Mouse (Mus musculus) adrenal gland, postnatal 10 days (tissue): ENCODE data around the gene Plac8. TPM values are rescaled to one million over a fixed set of nuclear protein-coding genes. Genes with fewer than 3 reads are reported as not detected.

ENCODE experiments used
- DNase-seq: peaks from one replicate; pipeline ENCODE4 v3.0.0; 2021; ENCODE audit warnings: mixed read lengths
- long read RNA-seq, 2 experiments: library from polyadenylated mRNA; stranded (forward); transcript quantifications; one replicate each; pipeline ENCODE4 v2.0.0; 2021
- total RNA-seq, 2 experiments: library from RNA; stranded (reverse); gene quantifications; 2 replicates each; pipeline ENCODE4 v1.2.3; 2021

Gene Plac8
- 10 to 100 TPM; 11.4 to 12.4 TPM for total RNA-seq
- long read RNA-seq, experiment 1, transcript Plac8-201 (5 exons, 744 nt), result major isoform, 6 of 9 reads
- long read RNA-seq, experiment 1, partial matches to known transcripts, result 3 of 9 reads
- long read RNA-seq, experiment 1, other reads (novel, unspliced or antisense), result 0 of 9 reads
- long read RNA-seq, experiment 2, transcript Plac8-201 (5 exons, 744 nt), result major isoform, 5 of 6 reads
- long read RNA-seq, experiment 2, partial matches to known transcripts, result 0 of 6 reads
- long read RNA-seq, experiment 2, other reads (novel, unspliced or antisense), result 1 of 6 reads

DNA sequence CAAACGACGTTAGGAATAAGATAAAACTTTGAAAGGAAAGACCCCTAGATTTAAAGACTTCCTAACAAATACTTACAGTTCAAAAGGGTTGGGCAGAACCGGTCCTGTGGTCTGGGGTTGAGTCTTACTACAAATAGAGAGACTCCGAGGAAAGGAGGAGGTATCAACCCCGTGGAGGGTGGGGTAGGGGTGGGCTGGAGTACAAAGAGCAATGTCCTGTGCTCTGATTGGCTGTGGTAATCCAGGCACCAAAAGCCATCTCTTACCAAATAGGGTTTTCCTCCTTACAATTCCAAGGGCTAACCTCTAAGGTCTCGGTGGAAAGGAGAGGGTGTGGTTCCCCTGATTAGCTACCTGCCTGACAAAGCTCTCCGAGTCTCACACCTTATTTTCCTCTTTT, at the start of gene Plac8:
Plac8 (minus strand) TSS at position 177 of the 400 bp plus-strand sequence.
- DNase-seq, result no peak

DNA sequence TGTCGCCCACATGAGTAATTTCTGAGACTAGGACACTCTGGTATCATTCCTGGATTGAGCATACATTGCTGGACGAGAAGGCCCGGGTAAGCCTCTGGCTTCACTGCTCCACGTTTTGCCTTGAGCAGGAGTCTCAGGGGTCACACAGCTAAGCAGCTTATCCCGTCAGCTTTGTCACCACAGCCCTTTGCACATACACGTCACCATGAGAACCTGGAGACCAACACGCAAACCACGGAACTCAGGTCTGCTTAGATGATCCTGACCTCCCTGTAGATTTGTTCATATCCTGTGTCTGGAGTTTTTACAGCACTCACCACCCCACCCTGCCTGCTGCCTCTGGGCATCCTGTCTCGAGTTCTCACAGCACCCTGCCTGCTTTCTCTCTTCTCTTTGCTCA, 48.9 kb upstream of the Plac8 start:
- DNase-seq, result no peak

DNA sequence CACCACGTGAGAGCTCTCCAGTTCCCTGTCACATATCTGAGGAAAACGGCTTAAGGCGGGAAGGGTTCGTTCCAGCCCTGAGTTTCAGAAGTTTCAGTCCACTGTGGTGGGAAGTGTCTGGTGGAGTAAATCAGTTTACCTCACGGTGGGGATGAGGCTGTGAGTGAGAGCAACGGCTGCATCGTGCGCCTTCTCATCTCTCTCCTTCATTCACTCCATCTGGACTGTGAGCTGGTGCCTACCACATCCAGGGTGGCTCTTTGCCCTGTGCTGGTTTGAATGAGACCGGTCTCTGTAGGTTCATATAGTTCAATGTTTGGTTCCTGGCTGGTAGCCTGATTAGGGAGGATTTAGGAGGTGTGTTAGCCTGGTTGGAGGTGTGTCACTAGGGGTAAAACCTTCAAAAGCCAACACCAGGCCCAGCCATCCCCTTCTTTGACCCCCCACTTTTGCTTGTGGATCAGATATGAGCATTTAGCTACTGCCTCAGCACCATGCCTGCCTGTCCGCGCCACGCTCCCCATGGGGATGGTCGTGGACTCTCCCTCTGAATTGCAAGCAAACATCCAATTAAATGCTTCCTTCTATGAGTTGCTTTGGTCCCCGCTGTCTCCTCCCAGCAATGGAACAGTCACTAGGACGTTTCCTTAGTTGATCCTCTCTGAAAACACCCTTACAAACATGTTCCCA, 47.7 kb upstream of the Plac8 start:
- DNase-seq, result no peak

DNA sequence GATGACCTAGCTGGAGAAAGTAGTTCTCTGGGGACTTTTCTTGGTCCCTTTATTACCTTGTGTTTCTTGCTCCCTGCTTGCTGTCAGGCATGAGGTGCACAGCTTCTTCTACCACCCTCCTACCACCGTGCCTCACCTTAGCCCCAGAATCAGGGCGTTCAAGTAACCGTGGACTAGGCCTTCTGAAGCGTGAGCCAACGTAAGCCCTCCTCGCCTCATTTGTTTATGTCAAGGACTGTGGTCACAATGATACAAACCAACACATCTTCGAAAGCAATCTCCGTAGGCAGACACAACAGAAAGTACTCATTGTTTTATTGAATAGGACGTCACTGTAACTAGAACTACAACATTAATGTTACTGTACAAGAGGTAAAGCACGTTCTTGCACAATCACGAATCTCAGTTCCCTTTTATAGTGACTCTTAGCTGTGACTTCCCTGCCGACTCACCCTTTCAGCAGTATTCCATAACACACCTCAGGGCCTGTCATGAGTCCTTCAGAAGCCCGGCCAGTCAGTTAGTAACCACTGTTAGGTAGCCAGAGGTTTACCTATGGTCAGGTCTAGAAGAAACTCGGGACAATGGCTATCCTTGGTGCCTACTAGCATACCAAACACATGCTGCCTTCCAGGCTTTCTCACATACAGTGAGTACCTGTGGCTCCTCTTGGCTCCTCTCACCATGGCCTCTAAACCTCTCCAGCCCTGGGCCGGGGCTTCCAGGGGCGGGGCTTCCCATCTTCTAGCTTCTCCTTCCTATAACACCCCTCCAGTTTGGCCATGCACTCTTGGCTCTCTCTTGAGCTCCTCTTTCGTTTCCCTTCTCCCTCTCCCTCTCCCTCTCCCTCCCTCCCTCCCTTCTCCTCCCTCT, 42.1 kb upstream of the Plac8 start:
- no peak for DNase-seq

DNA sequence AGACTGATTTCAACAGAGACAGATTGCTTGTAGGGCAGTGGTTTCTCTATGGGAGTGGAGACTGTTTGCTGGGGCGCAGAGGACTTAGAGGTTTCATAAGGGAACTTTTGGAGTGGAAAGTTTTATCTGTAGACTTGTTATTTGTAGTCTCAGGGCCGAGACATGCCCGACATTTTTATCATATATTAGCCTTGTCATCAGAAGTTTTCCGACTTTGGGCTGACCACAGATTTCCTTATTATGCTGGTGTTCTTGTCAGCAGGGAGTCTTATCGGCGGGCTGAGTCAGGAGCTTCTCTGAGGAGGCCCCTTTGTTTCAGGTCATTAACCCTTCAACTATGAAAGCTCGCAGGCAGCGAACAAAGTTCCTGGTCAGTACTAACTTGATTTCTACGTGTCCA, 35.8 kb upstream of the Plac8 start:
- no peak for DNase-seq

DNA sequence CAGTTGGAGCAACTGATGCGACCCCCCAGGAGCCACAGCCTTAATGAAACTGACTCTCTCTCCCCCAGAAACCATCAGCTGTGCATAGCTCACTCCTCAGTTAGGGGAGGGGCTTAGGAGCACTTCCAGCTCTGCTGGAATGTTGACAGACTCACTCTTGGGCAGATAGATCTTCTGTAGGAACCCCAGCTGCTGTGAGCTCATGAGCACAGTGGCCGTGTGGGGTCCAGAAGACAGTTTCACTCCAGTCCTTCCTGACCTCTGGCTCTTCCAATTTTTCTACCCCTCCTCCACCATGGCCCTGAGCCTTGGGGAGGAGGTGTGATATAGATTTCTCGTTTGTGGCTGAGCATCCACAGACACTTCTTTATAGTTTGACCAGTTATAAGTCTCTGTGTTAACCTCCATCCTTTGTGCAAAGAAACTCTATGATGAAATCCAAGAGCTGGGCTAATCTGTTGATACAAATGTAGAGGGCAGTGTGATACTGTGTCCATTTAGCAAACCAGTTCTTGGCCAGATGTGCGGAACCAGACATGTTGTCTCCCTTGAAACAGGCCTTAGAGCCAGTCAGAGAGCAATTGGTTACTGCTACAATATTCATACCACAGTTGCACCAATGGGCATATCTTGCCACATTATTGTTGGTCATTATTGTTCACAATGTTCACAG, 35.2 kb upstream of the Plac8 start:
- DNase-seq, result no peak

DNA sequence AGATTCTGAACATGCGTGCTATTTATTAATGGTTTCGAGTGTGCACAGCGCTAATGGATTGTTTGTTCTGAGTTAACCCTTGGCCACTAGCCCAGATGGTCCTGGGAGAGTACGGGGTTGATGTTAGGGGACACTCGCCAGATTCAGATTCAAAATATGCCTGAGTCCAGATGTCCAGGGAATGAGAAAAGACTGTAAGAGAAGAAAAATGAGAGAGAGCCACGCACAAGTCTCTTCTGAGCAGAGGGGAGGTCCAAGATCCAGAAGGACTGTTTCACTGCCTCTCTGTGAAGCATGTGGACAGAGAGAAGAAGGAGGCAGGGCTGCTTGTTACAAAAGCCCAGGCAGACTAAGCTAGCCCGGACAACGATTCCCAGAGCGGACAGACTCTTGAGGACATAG, 33.8 kb upstream of the Plac8 start:
- peak; percentile 77 for DNase-seq

DNA sequence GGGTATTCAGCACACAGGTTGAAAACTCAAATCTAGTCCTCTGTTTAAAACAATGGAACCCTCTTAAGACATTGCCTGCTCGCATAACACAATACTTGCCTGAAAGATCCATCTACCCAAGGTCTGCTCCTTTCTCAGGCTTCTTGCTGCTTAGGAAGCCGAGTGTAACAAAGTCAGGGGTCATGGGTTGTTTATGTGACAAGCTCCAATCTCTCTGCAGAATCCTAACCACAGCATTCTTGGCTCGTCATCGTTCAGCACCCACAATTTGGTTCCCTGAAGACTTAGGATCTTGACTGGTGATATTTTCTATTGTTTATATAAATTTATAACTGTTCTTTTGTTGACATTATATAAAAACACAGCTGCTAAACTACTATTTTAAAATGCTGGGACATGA, 32.0 kb upstream of the Plac8 start:
- no peak for DNase-seq

DNA sequence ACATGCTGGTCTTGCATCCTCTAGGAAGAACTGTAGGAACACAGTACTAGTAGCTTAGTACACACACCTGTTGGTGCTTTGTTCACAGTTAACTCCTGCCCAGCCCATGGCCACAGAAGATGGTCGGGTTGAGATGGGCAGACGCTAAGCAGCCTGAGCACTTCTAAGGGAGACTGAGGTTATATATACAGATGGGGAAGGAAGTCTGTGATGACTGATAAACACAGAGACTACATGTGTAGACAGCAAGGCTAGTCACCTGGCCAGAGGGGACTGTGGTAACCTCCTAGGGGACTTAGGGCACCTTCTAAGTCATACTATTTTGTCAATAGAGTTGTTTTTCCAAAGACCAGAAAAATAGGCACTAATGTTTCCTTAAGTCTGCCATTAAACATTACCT, 29.8 kb upstream of the Plac8 start:
- no peak for DNase-seq

DNA sequence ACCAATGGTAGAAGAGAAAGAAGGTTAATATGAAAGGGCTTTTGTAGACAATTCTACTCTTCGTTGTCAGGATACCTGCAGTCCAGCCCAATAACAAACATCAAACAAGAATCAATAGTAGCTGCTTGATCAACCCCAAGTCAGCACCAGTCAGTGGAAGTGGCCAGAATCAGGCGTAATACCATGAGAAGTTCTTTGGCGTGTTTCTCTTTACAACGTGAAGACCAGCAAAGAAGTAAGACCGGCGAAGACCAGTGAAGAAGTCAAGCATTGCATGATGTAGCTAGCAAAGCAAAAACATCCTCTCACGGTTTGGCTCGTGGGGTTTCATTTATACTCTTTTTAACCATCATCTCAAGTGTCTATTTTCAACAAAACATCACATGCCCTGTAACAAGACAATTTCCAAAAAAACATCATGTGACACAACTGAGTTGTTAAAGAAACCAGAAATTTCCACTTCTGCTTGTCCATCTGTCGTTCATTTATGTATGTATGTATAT, 27.0 kb upstream of the Plac8 start:
- DNase-seq, result no peak

DNA sequence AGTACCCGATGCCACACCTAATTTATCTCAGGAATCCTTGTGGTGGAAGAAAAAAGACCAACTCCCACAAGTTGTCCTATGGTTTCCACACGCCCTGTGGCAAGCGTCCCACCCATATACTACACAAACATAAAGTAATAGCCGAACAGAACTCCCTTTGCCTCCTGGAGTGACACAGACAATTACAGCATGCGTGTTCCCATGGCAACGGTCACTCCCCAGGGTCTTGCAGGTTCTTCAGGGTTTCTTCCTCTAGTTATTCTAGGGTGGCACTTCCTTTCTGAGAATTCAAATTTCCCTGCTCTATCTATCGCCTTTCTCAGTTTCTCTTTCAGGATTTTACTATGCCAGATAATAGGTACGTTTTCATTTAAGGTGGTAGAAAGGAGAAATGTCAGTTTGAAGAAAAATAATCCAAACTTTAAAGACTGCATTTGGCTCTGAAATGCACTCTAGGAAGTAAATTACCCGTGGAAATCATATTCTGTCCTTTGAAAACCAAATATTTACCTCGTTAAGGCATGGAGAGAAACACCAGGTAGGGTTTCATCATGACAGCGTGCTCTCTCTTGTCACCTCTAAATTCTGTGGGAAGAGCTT, 25.9 kb upstream of the Plac8 start:
- no peak for DNase-seq

DNA sequence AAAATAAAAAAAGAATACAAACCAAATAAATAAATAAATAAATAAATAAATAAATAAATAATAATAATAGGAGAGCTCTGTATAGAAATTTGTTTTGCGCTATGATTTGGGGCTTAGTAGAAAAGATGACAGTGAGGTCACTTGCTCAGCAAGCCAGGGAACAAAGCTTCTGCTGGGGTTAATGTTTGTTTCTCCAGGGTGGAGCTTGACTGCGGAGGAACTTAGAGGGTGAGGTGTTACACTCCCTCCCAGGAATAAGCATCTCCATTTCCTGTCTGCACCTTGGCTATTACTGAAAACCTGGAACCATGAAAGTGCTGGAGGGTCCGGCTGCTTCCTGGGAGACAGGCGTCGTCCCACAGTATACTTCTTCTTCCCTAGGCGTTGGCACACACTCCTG, 24.0 kb upstream of the Plac8 start:
- DNase-seq, result no peak

DNA sequence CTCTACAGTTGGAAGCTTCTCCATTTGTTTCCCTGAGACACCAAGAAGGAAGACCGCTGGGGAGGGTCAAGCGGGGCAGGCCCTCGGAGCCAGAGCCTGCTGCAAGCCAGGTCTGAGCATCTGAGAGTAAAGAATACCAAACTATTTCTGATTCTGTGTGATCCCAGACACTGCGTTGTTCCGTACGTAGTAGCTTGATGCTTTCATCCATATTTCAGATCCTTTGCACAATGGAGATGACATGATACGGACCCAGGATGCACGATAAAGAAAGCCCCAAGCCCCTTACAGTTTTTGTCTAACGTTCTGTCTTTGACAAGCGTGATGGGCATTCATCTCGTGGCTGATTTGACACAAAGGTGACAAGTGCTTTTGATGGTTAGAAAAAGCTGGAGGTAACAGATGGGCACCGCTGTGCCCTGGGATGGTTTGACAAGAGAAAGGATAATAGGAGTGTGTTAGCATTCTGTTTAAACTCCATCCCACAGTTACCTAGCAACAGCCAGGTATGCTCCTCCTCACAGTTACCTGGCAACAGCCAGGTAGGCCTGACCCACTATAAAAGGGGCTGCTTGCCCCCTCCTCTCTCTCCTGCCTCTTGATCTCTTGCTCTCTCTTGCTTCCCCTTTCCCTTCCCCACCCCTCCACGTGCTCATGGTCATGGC, 22.9 kb upstream of the Plac8 start:
- DNase-seq, result no peak

DNA sequence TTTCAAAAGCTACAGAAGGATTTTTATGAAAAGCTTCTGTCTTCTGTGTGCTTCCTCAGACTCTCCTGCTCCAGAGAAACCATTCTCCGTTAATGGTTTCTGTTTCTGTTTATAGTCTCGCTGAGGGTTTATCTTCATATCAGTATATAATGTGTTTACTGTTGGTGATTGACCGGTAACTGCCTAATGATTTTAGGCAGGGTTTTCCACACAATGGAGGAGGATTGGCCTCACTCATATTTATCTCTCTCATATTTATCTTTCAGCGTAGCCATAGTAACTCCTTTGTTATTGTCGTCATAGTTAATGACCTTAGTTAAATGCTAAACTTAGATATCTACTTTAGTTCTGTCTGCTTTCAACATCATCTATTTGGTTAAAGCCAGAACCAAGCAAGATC, 18.5 kb upstream of the Plac8 start:
- no peak for DNase-seq

DNA sequence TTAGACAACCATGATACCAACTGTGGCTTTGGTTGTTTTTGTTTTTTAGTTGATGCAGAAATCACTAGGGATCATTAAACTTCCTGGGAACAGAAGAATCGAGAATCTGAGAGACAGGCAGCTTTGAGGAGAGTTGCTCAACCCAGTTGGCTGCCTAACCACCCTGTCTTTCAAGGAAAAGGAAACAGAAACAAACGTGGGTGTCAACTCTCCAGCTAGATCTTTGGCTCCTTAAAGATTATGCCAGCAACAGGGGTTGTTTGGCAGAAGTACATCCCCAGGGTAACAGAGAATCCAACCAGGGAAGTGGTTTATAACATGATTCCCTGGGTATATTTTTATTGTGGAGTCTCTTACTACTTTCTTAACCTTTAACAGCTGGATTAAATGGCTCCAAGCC, 15.6 kb upstream of the Plac8 start:
- DNase-seq, result no peak

DNA sequence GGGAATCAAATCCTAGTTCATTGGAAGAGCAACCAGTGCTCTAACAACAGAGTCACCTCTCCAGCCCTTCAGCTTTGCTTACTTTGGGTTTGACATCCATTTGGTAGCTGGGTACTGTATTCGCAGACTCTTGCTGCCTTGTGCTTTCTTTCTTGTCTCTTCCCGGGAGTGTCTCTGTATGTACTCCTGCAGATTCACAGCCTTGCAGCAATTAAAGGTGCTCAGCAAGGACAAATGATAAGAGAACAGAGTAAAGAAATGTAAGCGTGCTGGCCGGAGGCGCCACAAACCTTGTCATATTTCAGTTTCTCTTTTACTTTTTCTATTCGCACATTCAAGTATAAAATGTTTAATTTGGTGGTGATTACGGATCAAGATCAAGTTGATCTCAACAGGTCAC, 15.1 kb upstream of the Plac8 start:
- DNase-seq, result no peak

DNA sequence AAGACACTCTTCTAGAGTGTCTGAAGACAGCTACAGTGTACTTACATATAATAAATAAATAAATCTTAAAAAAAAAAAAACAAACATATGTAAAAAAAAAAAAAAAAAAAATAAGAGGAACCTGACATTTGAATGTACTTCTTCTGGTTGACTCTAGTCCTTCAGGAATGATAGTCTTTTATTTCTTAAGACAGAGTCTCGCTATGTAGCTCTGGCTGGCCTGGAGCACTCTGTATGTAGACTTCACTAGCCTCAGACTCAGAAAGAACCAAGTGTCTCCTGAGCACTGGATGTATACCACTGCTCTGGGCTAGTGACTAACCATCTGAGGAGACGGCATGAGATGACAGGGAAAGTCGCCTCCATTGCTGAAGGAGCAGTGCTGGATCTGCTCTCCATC, 13.6 kb upstream of the Plac8 start:
- no peak for DNase-seq

DNA sequence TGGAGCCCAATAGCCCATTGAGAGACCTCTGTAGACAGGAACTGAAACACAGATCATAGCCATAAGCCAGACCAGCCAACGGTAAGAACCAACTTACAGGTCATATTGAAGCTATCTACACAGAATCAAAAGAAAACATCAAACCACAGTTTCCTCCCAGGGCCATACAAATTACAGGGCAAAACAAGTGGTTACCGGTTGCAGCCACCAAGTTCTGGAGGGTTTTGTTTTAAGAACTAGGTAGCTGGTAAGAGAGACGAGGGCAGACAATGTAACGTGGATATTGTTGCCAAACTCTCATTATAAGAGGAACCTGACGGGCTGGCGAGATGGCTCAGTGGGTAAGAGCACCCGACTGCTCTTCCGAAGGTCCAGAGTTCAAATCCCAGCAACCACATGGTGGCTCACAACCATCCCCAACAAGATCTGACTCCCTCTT, 13.2 kb upstream of the Plac8 start:
- DNase-seq, result no peak

DNA sequence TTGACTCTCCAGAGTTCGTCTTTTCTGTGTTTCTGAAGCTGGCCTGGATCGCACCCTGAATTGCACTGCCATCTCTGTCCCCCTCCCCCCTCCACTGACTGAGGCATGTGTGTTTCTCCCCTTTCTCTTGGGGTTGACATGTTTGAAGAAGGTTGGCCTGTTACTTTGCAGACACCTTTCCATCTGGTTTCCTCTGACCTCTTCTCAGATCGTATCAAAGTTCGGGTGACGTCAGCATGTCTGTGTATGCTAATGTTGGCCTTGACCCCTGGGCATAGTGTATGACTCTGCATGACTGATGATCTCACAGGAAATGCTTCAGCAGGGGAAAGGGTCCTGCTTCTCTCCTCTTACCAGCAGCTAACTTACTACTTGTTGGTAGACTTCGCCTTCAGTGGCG, 11.0 kb upstream of the Plac8 start:
- no peak for DNase-seq

DNA sequence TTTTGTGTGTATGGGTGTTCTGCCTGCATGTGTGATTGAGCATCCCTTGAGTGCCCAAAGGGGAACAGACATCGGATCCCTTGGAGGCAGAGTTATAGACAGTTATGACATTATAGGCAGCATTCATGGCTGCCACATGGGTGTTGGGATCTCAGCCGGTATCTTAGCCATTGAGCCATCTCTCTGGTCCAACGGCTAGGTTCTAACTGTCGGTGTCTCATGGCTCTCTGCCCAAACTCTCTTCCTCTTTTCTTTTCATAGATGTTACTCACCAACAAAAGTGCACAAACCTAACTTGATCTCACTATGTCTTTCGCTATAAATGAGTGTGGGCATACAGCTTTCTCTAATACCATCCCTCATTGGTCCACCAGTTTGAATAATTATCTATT, 10.4 kb upstream of the Plac8 start:
- DNase-seq, result no peak

DNA sequence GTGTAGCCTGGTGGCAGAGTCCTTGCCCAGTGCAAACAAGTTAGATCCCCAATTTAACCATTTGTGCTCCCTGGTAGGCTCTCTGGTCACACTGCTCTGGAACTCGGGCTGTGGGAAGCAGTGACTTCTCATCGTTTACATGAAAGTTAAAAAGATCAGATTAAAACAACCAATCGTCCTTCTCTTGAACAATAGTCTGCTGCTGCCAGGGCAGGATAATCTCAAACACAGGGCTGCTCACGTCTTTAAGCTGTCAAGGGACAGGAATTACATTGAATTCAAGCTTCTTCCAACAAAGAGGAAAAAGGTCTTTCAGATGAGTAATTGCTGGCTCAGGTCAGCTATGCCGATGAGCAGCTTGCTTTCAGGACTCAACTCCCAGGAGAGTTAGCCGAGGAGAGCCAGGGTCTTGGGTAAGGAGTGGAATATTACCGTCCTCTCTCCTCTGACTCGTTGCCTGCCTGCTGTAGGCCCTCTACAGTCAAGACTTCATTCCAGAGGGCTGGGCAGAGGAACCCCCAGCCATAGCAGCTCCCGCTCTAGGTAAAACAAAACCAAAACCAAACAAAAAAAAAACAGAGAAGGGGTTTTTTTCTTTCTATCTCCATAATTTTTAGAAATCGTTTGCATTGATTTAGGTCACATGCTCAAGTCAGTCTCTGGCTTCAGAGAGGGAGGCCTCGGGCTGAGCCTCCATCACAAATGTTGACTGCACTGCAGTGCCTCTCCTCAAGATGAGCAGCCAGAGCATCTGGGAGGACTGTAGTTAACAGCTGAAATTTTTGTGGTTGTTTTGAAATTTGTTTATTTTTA, 9.8 kb upstream of the Plac8 start:
- no peak for DNase-seq
